Mouse (Mus musculus) kidney, adult 2 months (tissue): Measurements from ENCODE around the gene Ttyh3.

Experiments
- CTCF ChIP-seq: fragments of 200-500 bp; conservative IDR thresholded peaks from 2 replicates; pipeline ENCODE4 v1.5.1; 2011; ENCODE audit warnings: low read depth, mild to moderate bottlenecking, control low read depth, low read length, moderate library complexity, mixed read lengths; ENCODE audit not compliant: insufficient read depth, insufficient read length
- POLR2A ChIP-seq: fragments of 200-500 bp; IDR thresholded peaks from one replicate; pipeline ENCODE4 v1.6.1; 2011; ENCODE audit warnings: low read depth, low read length, control low read depth

GRCm38 (mm10) chr5:140634798-140635722 is 13.8 kb downstream of the Ttyh3 start:
- TF ChIP-seq CTCF: no peak
- TF ChIP-seq POLR2A: no peak
